Mouse (Mus musculus): ENCODE results near the gene Pcbp1.

Pcbp1 gene

GRCm38 (mm10) chr6:86523755-86524434 lies 2.2 kb downstream of the Pcbp1 start:
- DNase-seq (ENCODE audit: low spot score), result no peak

- DNase-seq (ENCODE audit: low spot score), result no peak
Measured at GRCm38 (mm10) chr6:86523242-86523754, 2.8 kb downstream of the Pcbp1 start.

GRCm38 (mm10) chr6:86522001-86522911 lies 3.9 kb downstream of the Pcbp1 start:
- DNase-seq (ENCODE audit: low spot score), result no peak

GRCm38 (mm10) chr6:86519767-86520345 lies 6.3 kb downstream of the Pcbp1 start:
- no peak for DNase-seq (ENCODE audit: low spot score)

GRCm38 (mm10) chr6:86516021-86516420 lies 10.1 kb downstream of the Pcbp1 start:
- no peak for DNase-seq (ENCODE audit: low spot score)

GRCm38 (mm10) chr6:86513296-86513695 lies 12.8 kb downstream of the Pcbp1 start:
- no peak for DNase-seq (ENCODE audit: low spot score)

GRCm38 (mm10) chr6:86510979-86511378 lies 15.1 kb downstream of the Pcbp1 start:
- no peak for DNase-seq (ENCODE audit: low spot score)

GRCm38 (mm10) chr6:86509866-86510200 lies 16.3 kb downstream of the Pcbp1 start:
- DNase-seq (ENCODE audit: low spot score), result no peak

- DNase-seq (ENCODE audit: low spot score), result no peak
Measured at GRCm38 (mm10) chr6:86509194-86509865, 16.8 kb downstream of the Pcbp1 start.

- no peak for DNase-seq (ENCODE audit: low spot score)
Measured at GRCm38 (mm10) chr6:86508736-86509135, 17.4 kb downstream of the Pcbp1 start.

GRCm38 (mm10) chr6:86507116-86507515 lies 19.0 kb downstream of the Pcbp1 start:
- DNase-seq (ENCODE audit: low spot score), result no peak

GRCm38 (mm10) chr6:86506309-86506708 lies 19.8 kb downstream of the Pcbp1 start:
- no peak for DNase-seq (ENCODE audit: low spot score)

- no peak for DNase-seq (ENCODE audit: low spot score)
Measured at GRCm38 (mm10) chr6:86505671-86506070, 20.4 kb downstream of the Pcbp1 start.

- no peak for DNase-seq (ENCODE audit: low spot score)
Measured at GRCm38 (mm10) chr6:86503513-86503912, 22.6 kb downstream of the Pcbp1 start.

- no peak for DNase-seq (ENCODE audit: low spot score)
Measured at GRCm38 (mm10) chr6:86499571-86500109, 26.5 kb downstream of the Pcbp1 start.

- DNase-seq (ENCODE audit: low spot score), result no peak
Measured at GRCm38 (mm10) chr6:86497942-86498732, 28.0 kb downstream of the Pcbp1 start.

- peak; percentile 26 for DNase-seq (ENCODE audit: low spot score)
Measured at GRCm38 (mm10) chr6:86497071-86497815, 28.9 kb downstream of the Pcbp1 start.

GRCm38 (mm10) chr6:86496585-86496984 lies 29.5 kb downstream of the Pcbp1 start:
- DNase-seq (ENCODE audit: low spot score), result no peak

- DNase-seq (ENCODE audit: low spot score), result no peak
Measured at GRCm38 (mm10) chr6:86496127-86496526, 30.0 kb downstream of the Pcbp1 start.

- DNase-seq (ENCODE audit: low spot score), result no peak
Measured at GRCm38 (mm10) chr6:86495661-86496060, 30.5 kb downstream of the Pcbp1 start.

All from urinary bladder, postnatal 25 days (tissue).